Mouse (Mus musculus): Measurements from ENCODE around the gene Lrrc19. TPM values are rescaled to one million over a fixed set of nuclear protein-coding genes. Genes with fewer than 3 reads are reported as not detected.
A peak's percentile ranks its signal among the peaks of the same experiment; 100 is the strongest.
"Not testable (repeated sequence)": the region's sequence is repeated elsewhere in the genome, so short reads cannot be mapped to it uniquely, and the experiment has no call there.

Gene Lrrc19
- polyA plus RNA-seq, 1 experiment from 2014 or later = 0.13 TPM

- WGBS (ENCODE audit: insufficient replicate concordance) = 31% methylated on average over 1 of the region's 1 CpGs
- no peak for ATAC-seq (ENCODE audit: low read depth)
- H3K4me2 ChIP-seq (ENCODE audit: low read depth, low read length) = no peak overlapping the region
- no peaks in the 10 kb centered on the region for H3K27me3 ChIP-seq (ENCODE audit: control insufficient read depth, insufficient read depth, low read depth, low read length)
- H3K9me3 ChIP-seq (replicated peaks; ENCODE audit: control insufficient read depth, low read length) = no peaks in the 10 kb centered on the region
- H3K4me1 ChIP-seq (ENCODE audit: control insufficient read depth, low read depth, low read length) = no peaks in the 10 kb centered on the region
- H3K36me3 ChIP-seq (ENCODE audit: control insufficient read depth, insufficient read depth) = no peaks in the 10 kb centered on the region
- H3K27ac ChIP-seq (ENCODE audit: low read length) = no peak overlapping the region
- no peak overlapping the region for H3K9ac ChIP-seq (ENCODE audit: low read depth, low read length)
- no peak overlapping the region for H3K4me3 ChIP-seq (ENCODE audit: low read depth, low read length)
Measured at GRCm38 (mm10) chr4:94669718-94670117, 19.8 kb upstream of the Lrrc19 start.

GRCm38 (mm10) chr4:94650426-94651175 lies 657 bp upstream of the Lrrc19 start:
- not testable (repeated sequence) for H3K9me3 ChIP-seq (replicated peaks; ENCODE audit: control insufficient read depth, low read length); H3K27ac ChIP-seq (ENCODE audit: low read length); H3K4me3 ChIP-seq (ENCODE audit: low read depth, low read length); H3K4me1 ChIP-seq (ENCODE audit: control insufficient read depth, low read depth, low read length); H3K4me2 ChIP-seq (ENCODE audit: low read depth, low read length); H3K27me3 ChIP-seq (ENCODE audit: control insufficient read depth, insufficient read depth, low read depth, low read length); ATAC-seq (ENCODE audit: low read depth); H3K36me3 ChIP-seq (ENCODE audit: control insufficient read depth, insufficient read depth); H3K9ac ChIP-seq (ENCODE audit: low read depth, low read length)
- WGBS (ENCODE audit: insufficient replicate concordance) = 55% methylated on average over 5 of the region's 5 CpGs

DNA sequence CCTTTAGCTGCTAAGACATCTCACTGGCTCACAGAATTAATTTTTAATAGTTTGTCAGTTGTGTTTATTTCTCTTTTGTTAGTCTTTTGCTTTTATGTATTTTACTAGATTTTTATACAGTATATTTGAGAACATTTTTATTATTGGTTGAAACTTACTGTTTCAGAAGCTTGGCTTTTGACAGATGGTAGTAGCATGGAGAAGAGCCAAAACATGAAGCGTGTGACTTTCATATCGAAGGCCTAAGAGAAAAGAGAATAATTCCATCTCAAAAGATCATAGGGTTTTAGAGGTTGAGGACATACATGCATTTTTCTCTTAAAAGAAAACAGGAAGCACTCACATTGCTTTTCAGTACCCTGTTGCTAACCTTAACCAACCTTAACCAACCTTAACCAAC lies 6.8 kb downstream of the Lrrc19 start:
- Histone ChIP-seq H3K4me1 (ENCODE audit: control insufficient read depth, low read depth, low read length) (no peaks in the 10 kb centered on the region), H3K9me3 (replicated peaks; ENCODE audit: control insufficient read depth, low read length) (no peaks in the 10 kb centered on the region), H3K27ac (ENCODE audit: low read length) (no peak overlapping the region), H3K9ac (ENCODE audit: low read depth, low read length) (no peak overlapping the region), H3K36me3 (ENCODE audit: control insufficient read depth, insufficient read depth) (no peaks in the 10 kb centered on the region), H3K4me3 (ENCODE audit: low read depth, low read length) (no peak overlapping the region), H3K4me2 (ENCODE audit: low read depth, low read length) (no peak overlapping the region), H3K27me3 (ENCODE audit: control insufficient read depth, insufficient read depth, low read depth, low read length) (no peaks in the 10 kb centered on the region)
- no peak for ATAC-seq (ENCODE audit: low read depth)
- 85% methylated on average over 2 of the region's 2 CpGs for WGBS (ENCODE audit: insufficient replicate concordance)

GRCm38 (mm10) chr4:94620077-94620476 lies 29.9 kb downstream of the Lrrc19 start:
- Histone ChIP-seq H3K27ac (ENCODE audit: low read length) (no peak overlapping the region), H3K27me3 (ENCODE audit: control insufficient read depth, insufficient read depth, low read depth, low read length) (no peaks in the 10 kb centered on the region), H3K4me2 (ENCODE audit: low read depth, low read length) (no peak overlapping the region), H3K4me1 (ENCODE audit: control insufficient read depth, low read depth, low read length) (peaks cover under 1% of the 10 kb centered on the region), H3K9me3 (replicated peaks; ENCODE audit: control insufficient read depth, low read length) (no peaks in the 10 kb centered on the region), H3K9ac (ENCODE audit: low read depth, low read length) (no peak overlapping the region), H3K4me3 (ENCODE audit: low read depth, low read length) (no peak overlapping the region), H3K36me3 (ENCODE audit: control insufficient read depth, insufficient read depth) (no peaks in the 10 kb centered on the region)
- WGBS (ENCODE audit: insufficient replicate concordance) = 56% methylated on average over 2 of the region's 2 CpGs
- ATAC-seq (ENCODE audit: low read depth) = no peak

- 2% methylated on average over 18 of the region's 18 CpGs for WGBS (ENCODE audit: insufficient replicate concordance)
- H3K9ac ChIP-seq (ENCODE audit: low read depth, low read length) = peak overlapping the region; percentile 47
- no peaks in the 10 kb centered on the region for H3K36me3 ChIP-seq (ENCODE audit: control insufficient read depth, insufficient read depth)
- H3K4me3 ChIP-seq (ENCODE audit: low read depth, low read length) = peak overlapping the region; percentile 62
- no peaks in the 10 kb centered on the region for H3K9me3 ChIP-seq (replicated peaks; ENCODE audit: control insufficient read depth, low read length)
- no peaks in the 10 kb centered on the region for H3K27me3 ChIP-seq (ENCODE audit: control insufficient read depth, insufficient read depth, low read depth, low read length)
- peaks cover 5% of the 10 kb centered on the region for H3K4me1 ChIP-seq (ENCODE audit: control insufficient read depth, low read depth, low read length)
- no peak overlapping the region for H3K27ac ChIP-seq (ENCODE audit: low read length)
- peak; percentile 19 for ATAC-seq (ENCODE audit: low read depth)
- peak overlapping the region; percentile 78 for H3K4me2 ChIP-seq (ENCODE audit: low read depth, low read length)
Measured at GRCm38 (mm10) chr4:94614627-94615006, 35.3 kb downstream of the Lrrc19 start.

GRCm38 (mm10) chr4:94613972-94614626 lies 35.8 kb downstream of the Lrrc19 start, which contains the start of gene Ift74:
TSS of gene Ift74 (plus strand) at chr4:94614491.
- WGBS (ENCODE audit: insufficient replicate concordance) = 3% methylated on average over 29 of the region's 29 CpGs

GRCm38 (mm10) chr4:94610339-94610738 lies 39.6 kb downstream of the Lrrc19 start:
- H3K4me2 ChIP-seq (ENCODE audit: low read depth, low read length) = no peak overlapping the region
- H3K9me3 ChIP-seq (replicated peaks; ENCODE audit: control insufficient read depth, low read length) = no peaks in the 10 kb centered on the region
- no peaks in the 10 kb centered on the region for H3K36me3 ChIP-seq (ENCODE audit: control insufficient read depth, insufficient read depth)
- H3K4me1 ChIP-seq (ENCODE audit: control insufficient read depth, low read depth, low read length) = peaks cover 5% of the 10 kb centered on the region
- ATAC-seq (ENCODE audit: low read depth) = no peak
- 23% methylated on average over 3 of the region's 3 CpGs for WGBS (ENCODE audit: insufficient replicate concordance)
- H3K27me3 ChIP-seq (ENCODE audit: control insufficient read depth, insufficient read depth, low read depth, low read length) = no peaks in the 10 kb centered on the region
- H3K9ac ChIP-seq (ENCODE audit: low read depth, low read length) = no peak overlapping the region
- no peak overlapping the region for H3K4me3 ChIP-seq (ENCODE audit: low read depth, low read length)
- H3K27ac ChIP-seq (ENCODE audit: low read length) = no peak overlapping the region

More at GRCm38 (mm10) chr4:94613972-94614626, 35.8 kb downstream of the Lrrc19 start, which contains the start of gene Ift74:
- peak within 1 kb of the TSS; percentile 62 for H3K4me3 ChIP-seq (ENCODE audit: low read depth, low read length)
- peak within 1 kb of the TSS; percentile 47 for H3K9ac ChIP-seq (ENCODE audit: low read depth, low read length)
- H3K36me3 ChIP-seq (ENCODE audit: control insufficient read depth, insufficient read depth) = no peaks in the 10 kb centered on the region
- ATAC-seq (ENCODE audit: low read depth) = peak; percentile 98
- peak within 1 kb of the TSS; percentile 78 for H3K4me2 ChIP-seq (ENCODE audit: low read depth, low read length)
- H3K4me1 ChIP-seq (ENCODE audit: control insufficient read depth, low read depth, low read length) = peaks cover 5% of the 10 kb centered on the region
- H3K27me3 ChIP-seq (ENCODE audit: control insufficient read depth, insufficient read depth, low read depth, low read length) = no peaks in the 10 kb centered on the region
- H3K9me3 ChIP-seq (replicated peaks; ENCODE audit: control insufficient read depth, low read length) = no peaks in the 10 kb centered on the region
- H3K27ac ChIP-seq (ENCODE audit: low read length) = no peak within 1 kb of the TSS

DNA sequence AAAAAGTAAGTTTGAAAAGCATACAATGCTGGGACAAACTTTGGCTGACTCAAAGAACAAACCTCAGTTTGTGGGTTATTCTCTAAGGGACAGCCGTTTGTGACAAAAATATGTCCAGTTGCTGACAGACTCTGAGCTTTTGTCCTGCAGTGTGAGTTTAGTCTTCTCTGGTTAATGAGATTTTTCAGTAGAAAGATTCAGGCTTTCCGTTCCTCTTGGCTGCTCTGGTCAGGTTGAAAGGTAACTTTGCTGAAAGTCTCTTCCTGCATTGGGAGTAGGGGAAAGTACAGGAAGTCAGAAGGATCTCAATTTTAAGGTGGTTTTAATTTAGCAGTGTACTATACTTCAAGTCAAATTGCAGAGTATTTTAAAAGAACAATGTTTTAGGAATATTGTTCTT lies 44.4 kb downstream of the Lrrc19 start:
- Histone ChIP-seq H3K4me2 (ENCODE audit: low read depth, low read length) (no peak overlapping the region), H3K36me3 (ENCODE audit: control insufficient read depth, insufficient read depth) (no peaks in the 10 kb centered on the region), H3K27me3 (ENCODE audit: control insufficient read depth, insufficient read depth, low read depth, low read length) (no peaks in the 10 kb centered on the region), H3K9me3 (replicated peaks; ENCODE audit: control insufficient read depth, low read length) (no peaks in the 10 kb centered on the region), H3K4me3 (ENCODE audit: low read depth, low read length) (no peak overlapping the region), H3K27ac (ENCODE audit: low read length) (no peak overlapping the region), H3K4me1 (ENCODE audit: control insufficient read depth, low read depth, low read length) (peaks cover 14% of the 10 kb centered on the region), H3K9ac (ENCODE audit: low read depth, low read length) (no peak overlapping the region)
- 63% methylated on average over 2 of the region's 2 CpGs for WGBS (ENCODE audit: insufficient replicate concordance)
- ATAC-seq (ENCODE audit: low read depth) = no peak

GRCm38 (mm10) chr4:94604452-94605019 lies 45.4 kb downstream of the Lrrc19 start:
- 0 out of 2 replicates have a peak overlapping the region, but pooled peaks have one; percentile 93 for H3K4me2 ChIP-seq (ENCODE audit: low read depth, low read length)

More at GRCm38 (mm10) chr4:94604452-94605019, 45.4 kb downstream of the Lrrc19 start:
- H3K9ac ChIP-seq (ENCODE audit: low read depth, low read length) = no peak overlapping the region
- H3K27ac ChIP-seq (ENCODE audit: low read length) = no peak overlapping the region
- H3K36me3 ChIP-seq (ENCODE audit: control insufficient read depth, insufficient read depth) = no peaks in the 10 kb centered on the region
- WGBS (ENCODE audit: insufficient replicate concordance) = 53% methylated on average over 2 of the region's 2 CpGs
- no peaks in the 10 kb centered on the region for H3K27me3 ChIP-seq (ENCODE audit: control insufficient read depth, insufficient read depth, low read depth, low read length)
- ATAC-seq (ENCODE audit: low read depth) = no peak
- H3K4me1 ChIP-seq (ENCODE audit: control insufficient read depth, low read depth, low read length) = peaks cover 14% of the 10 kb centered on the region
- H3K9me3 ChIP-seq (replicated peaks; ENCODE audit: control insufficient read depth, low read length) = no peaks in the 10 kb centered on the region
- H3K4me3 ChIP-seq (ENCODE audit: low read depth, low read length) = no peak overlapping the region
